Comparison of ENCODE assay signal across 28 mouse cellular contexts in genomic region chr13:30612079-30612794, GRCm38 (mm10). TPM values are rescaled to one million over a fixed set of nuclear protein-coding genes. Genes with fewer than 3 reads are reported as not detected.
A peak's percentile ranks its signal among the peaks of the same experiment; 100 is the strongest.
DNase-seq lines count a peak whose midpoint lies in the region; ATAC-seq and TF ChIP-seq lines count a peak whose summit lies in the region.
"Had no signal": no experiment of that assay in that cellular context is flagged by ENCODE, and none has a peak within 500 bp of the region (broad histone marks: within the 10 kb centered on the region; RNA-seq: fewer than 3 reads in every experiment).

No protein-coding gene starts in this region.

- no peaks in the 10 kb centered on the region for H3K9me3 ChIP-seq in neural tube, embryonic 15.5 days (replicated peaks)
- H3K9me3 ChIP-seq in liver, postnatal 0 days (ENCODE audit: low read length) = no peaks in the 10 kb centered on the region
- 0 out of 2 replicates have a peak, but pooled peaks cover 3% of the 10 kb centered on the region for H3K9me3 ChIP-seq in embryonic facial prominence, embryonic 10.5 days
- H3K9me3 ChIP-seq: forebrain, embryonic 10.5 days; forebrain, embryonic 13.5 days; G1E; heart, embryonic 12.5 days; heart, embryonic 15.5 days; hindbrain, embryonic 12.5 days; hindbrain, embryonic 15.5 days had no signal

- ATAC-seq in hematopoietic stem cell, adult 5-6 weeks (replicated peaks in 1 of 2; ENCODE audit: insufficient read depth in 1 of 2, low FRiP score in 2 of 2, low TSS enrichment in 1 of 2, low read depth in 1 of 2, poor library complexity in 2 of 2, severe bottlenecking in 2 of 2) = peak; percentile 96 to 97
- ATAC-seq in megakaryocyte progenitor cell, adult 5-6 weeks (replicated peaks; ENCODE audit: poor library complexity) = peak; percentile 97
- no peak for ATAC-seq in neural tube, embryonic 15.5 days (ENCODE audit: low FRiP score)
- no peak for ATAC-seq in megakaryocyte-erythroid progenitor cell, adult 5-6 weeks (replicated peaks; ENCODE audit: low FRiP score, low TSS enrichment, poor library complexity, severe bottlenecking)
- no peak for ATAC-seq in liver, postnatal 0 days
- ATAC-seq: forebrain, embryonic 13.5 days; forebrain, embryonic 16.5 days; Patski had no signal

- no peak overlapping the region for H3K9ac ChIP-seq in neural tube, embryonic 15.5 days (replicated peaks)
- no peak overlapping the region for H3K9ac ChIP-seq in liver, postnatal 0 days (replicated peaks)
- H3K9ac ChIP-seq: forebrain, embryonic 13.5 days; heart, embryonic 12.5 days; heart, embryonic 15.5 days; hindbrain, embryonic 12.5 days; hindbrain, embryonic 15.5 days had no signal

- no peak overlapping the region for H3K4me3 ChIP-seq in neural tube, embryonic 15.5 days (replicated peaks)
- no peak overlapping the region for H3K4me3 ChIP-seq in liver, postnatal 0 days (ENCODE audit: low read depth, low read length)
- no peak overlapping the region for H3K4me3 ChIP-seq in embryonic facial prominence, embryonic 10.5 days
- H3K4me3 ChIP-seq: forebrain, embryonic 10.5 days; forebrain, embryonic 13.5 days; heart, embryonic 12.5 days; heart, embryonic 15.5 days; hindbrain, embryonic 12.5 days; hindbrain, embryonic 15.5 days had no signal

- no peak overlapping the region for H3K27ac ChIP-seq in neural tube, embryonic 15.5 days (replicated peaks)
- no peak overlapping the region for H3K27ac ChIP-seq in liver, postnatal 0 days (ENCODE audit: low read depth)
- H3K27ac ChIP-seq in embryonic facial prominence, embryonic 10.5 days (replicated peaks) = no peak overlapping the region
- H3K27ac ChIP-seq: forebrain, embryonic 10.5 days; forebrain, embryonic 13.5 days; heart, embryonic 15.5 days; hindbrain, embryonic 12.5 days; hindbrain, embryonic 15.5 days had no signal

- no peak for TF ChIP-seq CTCF in liver, postnatal 0 days (IDR thresholded peaks at IDR 0.05; ENCODE audit: low read depth)

- H3K4me2 ChIP-seq in neural tube, embryonic 15.5 days = no peak overlapping the region
- H3K4me2 ChIP-seq in liver, postnatal 0 days (ENCODE audit: low read depth, low read length) = no peak overlapping the region
- H3K4me2 ChIP-seq: forebrain, embryonic 13.5 days; heart, embryonic 12.5 days; heart, embryonic 15.5 days; hindbrain, embryonic 12.5 days; hindbrain, embryonic 15.5 days had no signal

- no peaks in the 10 kb centered on the region for H3K36me3 ChIP-seq in neural tube, embryonic 15.5 days
- no peaks in the 10 kb centered on the region for H3K36me3 ChIP-seq in liver, postnatal 0 days (replicated peaks; ENCODE audit: insufficient read depth, low read length)
- no peaks in the 10 kb centered on the region for H3K36me3 ChIP-seq in embryonic facial prominence, embryonic 10.5 days (replicated peaks)
- H3K36me3 ChIP-seq: forebrain, embryonic 10.5 days; G1E; heart, embryonic 12.5 days; heart, embryonic 15.5 days; hindbrain, embryonic 12.5 days; hindbrain, embryonic 15.5 days had no signal

- peak; percentile 89 for DNase-seq in heart, adult 11 months
- no peak for DNase-seq in heart, postnatal 14 days
- no peak for DNase-seq in liver, postnatal 0 days
- DNase-seq in embryonic facial prominence, embryonic 10.5 days (ENCODE audit: low spot score) = no peak
- DNase-seq: adrenal gland, adult 2 months; adrenal gland, postnatal 14 days; cerebellum, adult 11-12 months; cerebellum, adult 8-10 months; cerebellum, postnatal 14 days; embryo, embryonic 11 days; gastrocnemius, postnatal 10 days; gastrocnemius, postnatal 36 days; heart, adult 18-20 months; heart, postnatal 10 days; heart, postnatal 4 days had no signal

- H3K27me3 ChIP-seq in neural tube, embryonic 15.5 days (replicated peaks) = no peaks in the 10 kb centered on the region
- no peaks in the 10 kb centered on the region for H3K27me3 ChIP-seq in liver, postnatal 0 days (ENCODE audit: insufficient read depth, low read length)
- H3K27me3 ChIP-seq in embryonic facial prominence, embryonic 10.5 days (replicated peaks; ENCODE audit: low read depth, poor library complexity, severe bottlenecking) = no peaks in the 10 kb centered on the region
- H3K27me3 ChIP-seq: forebrain, embryonic 13.5 days; heart, embryonic 15.5 days; hindbrain, embryonic 12.5 days; hindbrain, embryonic 15.5 days; Patski had no signal

- WGBS in neural tube, embryonic 15.5 days = 91% methylated on average over 6 of the region's 6 CpGs
- 37% methylated on average over 6 of the region's 6 CpGs for WGBS in liver, postnatal 0 days (ENCODE audit: insufficient replicate concordance)
- 91% methylated on average over 6 of the region's 6 CpGs for WGBS in embryonic facial prominence, embryonic 10.5 days

- intact Hi-C loops in heart, postnatal 14 days (cut with DNase I) = no loop called here

- no peaks in the 10 kb centered on the region for H3K4me1 ChIP-seq in neural tube, embryonic 15.5 days
- H3K4me1 ChIP-seq in liver, postnatal 0 days (ENCODE audit: insufficient read depth) = no peaks in the 10 kb centered on the region; the same call in 1 of the 2 replicates
- no peaks in the 10 kb centered on the region for H3K4me1 ChIP-seq in embryonic facial prominence, embryonic 10.5 days
- H3K4me1 ChIP-seq: forebrain, embryonic 10.5 days; forebrain, embryonic 13.5 days; heart, embryonic 12.5 days; heart, embryonic 15.5 days; hindbrain, embryonic 12.5 days; hindbrain, embryonic 15.5 days had no signal

- no peak for TF ChIP-seq EP300 in liver, postnatal 0 days (IDR thresholded peaks at IDR 0.05; ENCODE audit: low read depth)

RNA-seq across cellular contexts. Expression of gene Dusp22, which starts 47.6 kb away (rescaled TPM):
- total RNA-seq in heart, postnatal 14 days (2021) = 10 to 100 TPM; 19.6 to 19.9 TPM
- total RNA-seq in hematopoietic stem cell, adult 5-6 weeks (2017) = 5.1 and 10.2 TPM in 2 replicates
- total RNA-seq in megakaryocyte progenitor cell, adult 5-6 weeks (2015) = 1.9 and 5.2 TPM in 2 replicates
- total RNA-seq in megakaryocyte progenitor cell, adult 5-6 weeks (2017) = 2.5 and 4.2 TPM in 2 replicates
- 34.2 and 35.6 TPM in 2 replicates for polyA plus RNA-seq in neural tube, embryonic 15.5 days (2015; fragmentation: Nextera tagmentation; extraction: Ambion mirVana)
- 0.84 TPM in 1 of 2 replicates, not detected in the other for total RNA-seq in megakaryocyte-erythroid progenitor cell, adult 5-6 weeks (2014; fragmentation: Nextera tagmentation)
- total RNA-seq in megakaryocyte-erythroid progenitor cell, adult 5-6 weeks (2017) = 0.11 and 4.3 TPM in 2 replicates
- polyA plus RNA-seq in liver, postnatal 0 days (2015; fragmentation: Nextera tagmentation; extraction: Ambion mirVana) = 14.6 and 15.2 TPM in 2 replicates
- 18.0 and 18.8 TPM in 2 replicates for polyA plus RNA-seq in embryonic facial prominence, embryonic 10.5 days (2016; fragmentation: Nextera tagmentation; extraction: Ambion mirVana)
- polyA plus RNA-seq: G1E had no signal

Comparison
In these comparisons a context has a peak if more than half of its experiments do, and no peak if none do; other contexts are left out.
1. ATAC-seq: peak in hematopoietic stem cell, adult 5-6 weeks (2 of 2) and megakaryocyte progenitor cell, adult 5-6 weeks (single experiment); none in neural tube, embryonic 15.5 days (single experiment), megakaryocyte-erythroid progenitor cell, adult 5-6 weeks (single experiment) and liver, postnatal 0 days (single experiment).